Mouse (Mus musculus): Measurements from ENCODE around the gene Dnmt3a.

DNA sequence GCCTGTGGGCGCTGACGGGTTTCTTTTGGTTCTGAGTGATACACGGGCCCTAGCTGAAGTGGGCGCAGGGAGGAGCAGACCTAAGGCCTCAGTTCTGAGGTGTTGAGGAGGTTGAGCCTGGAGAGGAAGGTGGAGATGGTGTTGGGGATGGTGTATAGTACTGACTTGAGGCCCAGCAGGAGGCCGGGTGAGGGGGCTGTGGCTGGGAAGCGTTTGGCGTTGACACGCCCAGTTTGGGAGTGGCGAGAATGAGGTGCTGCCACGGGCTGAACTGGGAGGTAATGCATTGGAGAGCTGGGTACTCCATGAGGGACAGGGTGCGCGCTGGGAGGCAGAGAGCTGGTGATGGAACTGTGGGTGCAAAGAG lies 19.9 kb downstream of the Dnmt3a start:
- no peak for TF ChIP-seq CTCF (IDR thresholded peaks at IDR 0.05; ENCODE audit: low read depth)
- no peak for TF ChIP-seq EP300 (IDR thresholded peaks at IDR 0.05; ENCODE audit: low read depth)
